ENCODE assay signal across 9 mouse cellular contexts in genomic region chr2:29245341-29245779, GRCm38 (mm10). TPM values are rescaled to one million over a fixed set of nuclear protein-coding genes. Genes with fewer than 3 reads are reported as not detected.
A peak's percentile ranks its signal among the peaks of the same experiment; 100 is the strongest.
DNase-seq lines count a peak whose midpoint lies in the region; ATAC-seq lines count a peak whose summit lies in the region.
"Had no signal": no experiment of that assay in that cellular context is flagged by ENCODE, and none has a peak within 500 bp of the region (broad histone marks: within the 10 kb centered on the region; RNA-seq: fewer than 3 reads in every experiment).

No protein-coding gene starts in this region.

- H3K9ac ChIP-seq in hindbrain, embryonic 11.5 days (ENCODE audit: low read depth, low read length), result no peak overlapping the region
- 0 out of 2 replicates have a peak overlapping the region, but pooled peaks have one; percentile 2 for H3K9ac ChIP-seq in midbrain, embryonic 13.5 days (replicated peaks)

- H3K27ac ChIP-seq in hindbrain, embryonic 11.5 days (ENCODE audit: low read depth, low read length), result no peak overlapping the region
- H3K27ac ChIP-seq in midbrain, embryonic 13.5 days, result no peak overlapping the region
- H3K27ac ChIP-seq: macrophage had no signal

- no peak overlapping the region for H3K4me3 ChIP-seq in hindbrain, embryonic 11.5 days (ENCODE audit: low read depth, low read length)
- H3K4me3 ChIP-seq in midbrain, embryonic 13.5 days (replicated peaks), result no peak overlapping the region

- H3K4me1 ChIP-seq in hindbrain, embryonic 11.5 days (replicated peaks; ENCODE audit: control insufficient read depth, insufficient read depth, low read length), result peaks cover 4% of the 10 kb centered on the region
- H3K4me1 ChIP-seq in midbrain, embryonic 13.5 days (replicated peaks), result peaks cover 53% of the 10 kb centered on the region

- peak; percentile 54 for DNase-seq in adrenal gland, adult 2 months
- DNase-seq in adrenal gland, postnatal 25 days, result no peak
- DNase-seq in testis, postnatal 14 days (ENCODE audit: low spot score), result peak; percentile 17
- no peak for DNase-seq in testis, postnatal 10 days (ENCODE audit: low spot score)
- DNase-seq in hindbrain, embryonic 11.5 days (ENCODE audit: low spot score), result peak; percentile 47
- DNase-seq in thymus, postnatal 4 days, result peak; percentile 38

- H3K9me3 ChIP-seq in hindbrain, embryonic 11.5 days (ENCODE audit: control insufficient read depth, low read length), result no peaks in the 10 kb centered on the region
- no peaks in the 10 kb centered on the region; the same call in 1 of the 2 replicates for H3K9me3 ChIP-seq in midbrain, embryonic 13.5 days

- H3K4me2 ChIP-seq in hindbrain, embryonic 11.5 days (replicated peaks; ENCODE audit: low read depth, low read length), result no peak overlapping the region
- peak overlapping the region; percentile 40; the same call in 1 of the 2 replicates for H3K4me2 ChIP-seq in midbrain, embryonic 13.5 days (replicated peaks)

- ATAC-seq in hindbrain, embryonic 11.5 days (ENCODE audit: low FRiP score), result 0 out of 2 replicates have a peak, but pooled peaks have one; percentile 19
- peak; percentile 57 for ATAC-seq in midbrain, embryonic 13.5 days
- no peak for ATAC-seq in cerebellum, adult (ENCODE audit: insufficient number of reproducible peaks, low FRiP score, low TSS enrichment)

- H3K36me3 ChIP-seq in hindbrain, embryonic 11.5 days (ENCODE audit: control insufficient read depth, insufficient read depth, low read length), result no peaks in the 10 kb centered on the region
- H3K36me3 ChIP-seq in midbrain, embryonic 13.5 days, result no peaks in the 10 kb centered on the region

- 47% methylated on average over 10 of the region's 10 CpGs for WGBS in hindbrain, embryonic 11.5 days
- WGBS in midbrain, embryonic 13.5 days, result 43% methylated on average over 10 of the region's 10 CpGs

- peaks cover 31% of the 10 kb centered on the region for H3K27me3 ChIP-seq in hindbrain, embryonic 11.5 days (ENCODE audit: control insufficient read depth, insufficient read depth, low read length)
- peaks cover 39% of the 10 kb centered on the region for H3K27me3 ChIP-seq in midbrain, embryonic 13.5 days

RNA-seq across cellular contexts. Expression of gene Ntng2, which starts 7.4 kb away (rescaled TPM):
- total RNA-seq in adrenal gland, adult 2 months (2021), result 10 to 100 TPM; 36.0 to 55.7 TPM
- 190 and 200 TPM in 2 replicates for polyA plus RNA-seq in adrenal gland, adult 2 months (2012; rRNA removed)
- total RNA-seq in adrenal gland, postnatal 25 days (2021), result 43.0 and 54.3 TPM in 2 replicates
- 2.7 and 2.8 TPM in 2 replicates for polyA plus RNA-seq in hindbrain, embryonic 11.5 days (2014; fragmentation: Nextera tagmentation; extraction: Ambion mirVana)
- polyA plus RNA-seq in midbrain, embryonic 13.5 days (2015; fragmentation: Nextera tagmentation; extraction: Ambion mirVana), result 11.8 and 15.6 TPM in 2 replicates

Comparison
In these comparisons a context has a peak if more than half of its experiments do, and no peak if none do; other contexts are left out.
1. DNase-seq: peak in adrenal gland, adult 2 months (single experiment), testis, postnatal 14 days (single experiment), hindbrain, embryonic 11.5 days (single experiment) and thymus, postnatal 4 days (single experiment); none in adrenal gland, postnatal 25 days (single experiment) and testis, postnatal 10 days (single experiment).
2. RNA of gene Ntng2, which starts 7.4 kb away (polyA plus RNA-seq): 190 to 200 TPM in adrenal gland, adult 2 months; 11.8 to 15.6 TPM in midbrain, embryonic 13.5 days and 2.7 to 2.8 TPM in hindbrain, embryonic 11.5 days; every median in the first group is over 10 times any median in the second.